Mouse (Mus musculus) CH12.LX (cell line): ENCODE data around the gene Prkar2a.

Experiments used
- CTCF ChIP-seq, 2 experiments: IDR thresholded peaks in 1 of 2; conservative IDR thresholded peaks in 1 of 2; 2 replicates each; pipeline ENCODE4 v1.5.1; 2011 to 2012; ENCODE audit warnings: low read depth in 2 of 2, low read length in 2 of 2, improper control_type of control experiment in 1 of 2, inconsistent platforms in 1 of 2, mild to moderate bottlenecking in 1 of 2, moderate library complexity in 1 of 2
- HCFC1 ChIP-seq: IDR thresholded peaks from 2 replicates; pipeline ENCODE4 v1.6.1; 2012; ENCODE audit warnings: low read depth, mild to moderate bottlenecking, inconsistent platforms, low read length, improper control_type of control experiment
- USF2 ChIP-seq: conservative IDR thresholded peaks from 2 replicates; pipeline ENCODE4 v1.6.1; 2011; ENCODE audit warnings: low read depth, low read length, improper control_type of control experiment
- ZNF384 ChIP-seq: IDR thresholded peaks from 2 replicates; pipeline ENCODE4 v1.6.1; 2012; ENCODE audit warnings: low read depth, low read length, improper control_type of control experiment, inconsistent platforms

GRCm38 (mm10) chr9:108691846-108692225, 2.7 kb downstream of the Prkar2a start:
- no peak for TF ChIP-seq CTCF (conservative IDR thresholded peaks at IDR 0.05 in 1 of 2, IDR thresholded peaks at IDR 0.05 in 1 of 2; ENCODE audit: low read depth in 2 of 2, low read length in 2 of 2)
- TF ChIP-seq USF2 = no peak
- TF ChIP-seq HCFC1 = no peak
- no peak for TF ChIP-seq ZNF384
